Mouse (Mus musculus) erythroblast, embryonic 14.5 days (primary cell): ENCODE data around the gene Nup210.

Experiments
- GATA1 ChIP-seq: IDR thresholded peaks from 2 replicates; pipeline ENCODE4 v1.6.1; 2012; ENCODE audit warnings: low read length, inconsistent platforms, mixed read lengths
- TAL1 ChIP-seq: IDR thresholded peaks from 3 replicates; pipeline ENCODE4 v1.6.1; 2012; ENCODE audit warnings: low read length, inconsistent platforms, mixed read lengths

- no peak for TF ChIP-seq GATA1
- no peak for TF ChIP-seq TAL1
These were observed 115.1 kb downstream of the Nup210 start for GRCm38 (mm10) chr6:91001566-91001965.
